8 mouse cellular contexts compared by ENCODE assay signal in the genomic region with DNA sequence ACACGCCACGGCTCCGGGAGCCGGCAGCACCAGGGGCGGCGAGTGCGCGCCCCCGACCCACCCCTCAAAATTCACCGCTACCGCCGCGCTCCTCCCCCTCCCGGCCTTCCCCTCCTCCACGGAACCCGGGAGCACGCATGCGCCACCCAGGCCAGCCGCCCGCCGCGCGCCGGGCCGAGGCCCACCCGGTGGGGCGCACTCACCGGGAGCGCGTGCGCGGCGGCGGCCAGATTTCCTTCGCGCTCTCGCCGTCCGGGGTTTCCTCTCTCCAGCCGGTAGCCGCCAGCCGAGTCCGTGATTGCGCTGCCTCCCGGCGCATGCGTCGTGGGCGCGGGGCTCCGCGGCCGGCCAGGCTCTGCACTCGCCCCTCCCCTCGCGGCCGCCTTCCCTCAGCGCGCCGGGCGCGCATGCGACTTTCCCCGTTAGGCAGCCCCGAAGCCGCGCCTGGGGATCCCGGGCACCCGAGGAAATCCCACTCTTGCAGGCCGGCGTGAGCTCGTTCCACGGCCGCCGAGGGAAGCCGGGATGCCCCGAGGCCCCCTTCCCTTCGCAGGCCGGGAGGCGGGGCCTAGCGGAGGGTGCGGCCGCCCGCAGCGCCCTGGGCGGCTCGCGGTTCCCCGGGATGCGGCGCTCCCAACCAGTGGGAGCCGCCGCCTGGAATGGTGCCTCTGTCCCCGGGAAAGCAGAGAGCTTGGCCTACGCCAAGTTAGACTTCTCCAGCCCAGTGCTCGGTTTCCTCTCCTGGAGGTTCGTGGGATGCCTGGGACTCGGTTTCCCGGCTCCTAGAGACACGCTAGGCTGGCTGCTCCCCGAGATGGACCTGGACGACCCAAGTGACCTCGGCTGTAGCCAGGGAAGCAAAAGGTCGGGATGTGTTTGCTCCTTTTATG. TPM values are rescaled to one million over a fixed set of nuclear protein-coding genes. Genes with fewer than 3 reads are reported as not detected.
A peak's percentile ranks its signal among the peaks of the same experiment; 100 is the strongest.
DNase-seq lines count a peak whose midpoint lies in the region; ATAC-seq and TF ChIP-seq lines count a peak whose summit lies in the region.

A gene (minus strand): TSS at position 341 of the 890 bp plus-strand sequence.

- no peak for TF ChIP-seq CTCF in cortical plate, adult 2 months (IDR thresholded peaks at IDR 0.05; ENCODE audit: extremely low read depth, insufficient read depth, low read length)

- H3K27ac ChIP-seq in cortical plate, adult 2 months (ENCODE audit: insufficient read depth, low read length) = peak within 1 kb of the TSS; percentile 89
- peak within 1 kb of the TSS; percentile 98 for H3K27ac ChIP-seq in intestine, embryonic 14.5 days (ENCODE audit: low read depth)

- peak; percentile 80 for ATAC-seq in intestine, embryonic 14.5 days (replicated peaks; ENCODE audit: low FRiP score, low TSS enrichment, low read depth)
- ATAC-seq in megakaryocyte-erythroid progenitor cell, adult 5-6 weeks (replicated peaks; ENCODE audit: low FRiP score, low TSS enrichment, poor library complexity, severe bottlenecking) = peak; percentile 74

- H3K36me3 ChIP-seq in intestine, embryonic 14.5 days (ENCODE audit: control insufficient read depth, insufficient read depth, low read length) = no peaks in the 10 kb centered on the region

- TF ChIP-seq POLR2A in cortical plate, adult 2 months (IDR thresholded peaks at IDR 0.05; ENCODE audit: extremely low read depth, insufficient read depth, low read length) = peak; percentile 61

- WGBS in intestine, embryonic 14.5 days = under 1% methylated on average over 91 of the region's 104 CpGs

- peak within 1 kb of the TSS; percentile 72 for H3K4me3 ChIP-seq in cortical plate, adult 2 months (ENCODE audit: insufficient read depth, low read length)
- H3K4me3 ChIP-seq in intestine, embryonic 14.5 days (ENCODE audit: low read depth, low read length) = peak within 1 kb of the TSS; percentile 93

- H3K9ac ChIP-seq in intestine, embryonic 14.5 days (ENCODE audit: low read length) = peak within 1 kb of the TSS; percentile 89

- H3K4me1 ChIP-seq in cortical plate, adult 2 months (ENCODE audit: control insufficient read depth, insufficient read depth, low read length) = peaks cover 2% of the 10 kb centered on the region; the same call in 1 of the 2 replicates
- H3K4me1 ChIP-seq in intestine, embryonic 14.5 days (replicated peaks; ENCODE audit: control insufficient read depth, insufficient read depth, low read length) = peaks cover 18% of the 10 kb centered on the region

- no peaks in the 10 kb centered on the region for H3K27me3 ChIP-seq in intestine, embryonic 14.5 days (replicated peaks; ENCODE audit: control insufficient read depth, insufficient read depth, low read length)

- DNase-seq in adrenal gland, adult (ENCODE audit: inconsistent age in 2 of 2, low spot score in 1 of 2) = peak; percentile 94 to 97
- peak; percentile 90 for DNase-seq in gastrocnemius, postnatal 25 days
- DNase-seq in intestine, embryonic 14.5 days (ENCODE audit: low spot score) = peak; percentile 92
- peak; percentile 90 to 91 for DNase-seq in left cerebral cortex, postnatal 14 days (ENCODE audit: low spot score in 2 of 2)
- DNase-seq in right cerebral cortex, postnatal 14 days = peak; percentile 91
- DNase-seq in urinary bladder, postnatal 25 days (ENCODE audit: low spot score) = peak; percentile 87

- peak within 1 kb of the TSS; percentile 96 for H3K4me2 ChIP-seq in intestine, embryonic 14.5 days (ENCODE audit: low read length)

- H3K9me3 ChIP-seq in intestine, embryonic 14.5 days (ENCODE audit: control insufficient read depth, low read length) = no peaks in the 10 kb centered on the region

- intact Hi-C loops in left cerebral cortex, postnatal 14 days (cut with DNase I) = loop anchor here (10.0 kb wide), 2 partner anchors 110 to 230 kb away; no protein-coding TSS in a partner anchor

RNA-seq across cellular contexts. Expression of the gene that starts here (rescaled TPM):
- 23.6 and 23.8 TPM in 2 replicates for polyA plus RNA-seq in cortical plate, adult 2 months (2012; rRNA removed)
- 10 to 100 TPM; 12.7 to 22.8 TPM for total RNA-seq in gastrocnemius, postnatal 25 days (2021)
- polyA plus RNA-seq in intestine, embryonic 14.5 days (2014; fragmentation: Nextera tagmentation; extraction: Ambion mirVana) = 19.4 and 23.9 TPM in 2 replicates
- total RNA-seq in left cerebral cortex, postnatal 14 days (2021) = 10 to 100 TPM; 49.2 to 54.3 TPM
- total RNA-seq in megakaryocyte-erythroid progenitor cell, adult 5-6 weeks (2014; fragmentation: Nextera tagmentation) = 8.4 and 11.4 TPM in 2 replicates
- 5.7 and 8.5 TPM in 2 replicates for total RNA-seq in megakaryocyte-erythroid progenitor cell, adult 5-6 weeks (2017)

Comparison
In these comparisons a context has a peak if more than half of its experiments do, and no peak if none do; other contexts are left out.
1. Peak in every context shown above with its lines: DNase-seq, ATAC-seq, H3K4me3 ChIP-seq and H3K27ac ChIP-seq.